Mouse (Mus musculus): ENCODE results near the gene Itprid2. TPM values are rescaled to one million over a fixed set of nuclear protein-coding genes. Genes with fewer than 3 reads are reported as not detected.
A peak's percentile ranks its signal among the peaks of the same experiment; 100 is the strongest.

Itprid2 gene
- total RNA-seq (2021), result 10 to 100 TPM; 20.0 to 21.0 TPM
- long read RNA-seq, experiment 1, full-length matches to known transcripts, result 4 of 12 reads
- long read RNA-seq, experiment 1, partial matches to known transcripts, result 4 of 12 reads
- long read RNA-seq, experiment 1, other reads (novel, unspliced or antisense), result 4 of 12 reads
- long read RNA-seq, experiment 2, full-length matches to known transcripts, result 1 of 2 reads
- long read RNA-seq, experiment 2, partial matches to known transcripts, result 1 of 2 reads
- long read RNA-seq, experiment 2, other reads (novel, unspliced or antisense), result 0 of 2 reads

DNA sequence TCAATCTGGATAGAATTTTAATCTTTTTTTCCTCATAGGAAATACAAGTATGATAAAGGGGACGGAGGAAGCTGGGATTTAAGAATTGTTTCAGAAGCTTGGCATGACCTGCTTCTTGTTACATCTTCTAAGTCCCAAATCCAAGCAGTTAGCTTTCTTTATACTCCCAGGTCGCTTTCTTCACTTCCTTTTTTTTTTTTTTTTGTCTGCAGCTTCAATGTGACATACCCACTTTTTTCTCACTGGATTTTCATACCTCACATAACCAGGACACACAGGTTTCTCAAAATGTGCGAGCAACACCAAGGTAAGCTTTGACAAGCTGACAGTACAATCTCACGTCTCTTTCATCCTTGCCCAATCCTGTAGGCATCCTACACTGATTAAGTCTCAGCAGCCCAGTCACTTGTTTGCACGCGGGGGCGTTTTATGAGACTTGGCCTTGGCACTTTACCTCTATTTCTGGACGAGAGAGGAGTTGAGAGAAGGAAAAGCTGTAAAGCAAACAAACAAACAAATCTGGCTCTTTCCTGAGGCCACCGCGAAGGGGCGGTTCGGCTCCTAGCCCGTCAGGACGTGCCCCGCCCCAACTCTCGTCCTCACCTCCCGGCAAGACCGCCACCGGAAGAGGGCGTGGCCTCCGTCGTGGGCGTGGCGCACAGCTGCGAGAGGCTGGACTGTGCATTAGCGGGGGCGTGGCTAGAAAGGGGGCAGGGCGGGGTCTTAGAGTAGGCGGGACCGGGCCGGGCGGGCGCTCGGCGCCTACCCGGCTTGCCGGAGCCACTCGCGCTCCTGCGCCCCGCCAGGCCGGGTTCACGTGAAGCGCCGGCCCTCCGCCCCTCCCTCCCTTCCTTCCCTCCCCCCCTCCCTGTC is at the start of gene Itprid2:
Gene Itprid2 (plus strand): TSS at position 825 of the 873 bp plus-strand sequence.
- DNase-seq, result peak; percentile 98 to 99

DNA sequence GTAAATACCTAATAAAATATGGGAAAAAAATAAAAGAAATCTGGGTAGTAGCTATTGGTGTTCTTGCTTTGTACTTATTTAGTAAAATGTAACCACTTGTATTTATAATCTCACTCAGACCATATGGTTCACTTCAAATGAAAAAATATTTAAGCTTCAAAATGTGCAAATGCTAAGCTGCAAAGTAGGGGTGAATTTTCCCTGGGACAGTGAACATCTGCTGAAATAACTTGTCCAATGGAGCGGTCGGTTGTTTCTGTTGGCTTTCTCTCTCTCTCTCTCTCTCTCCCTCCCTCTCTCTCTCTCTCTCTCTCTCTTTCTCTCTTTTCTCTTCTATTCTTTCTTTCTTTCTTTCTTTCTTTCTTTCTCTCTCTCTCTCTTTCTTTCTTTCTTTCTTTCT is 39.0 kb upstream of the Itprid2 start:
- DNase-seq, result no peak

DNA sequence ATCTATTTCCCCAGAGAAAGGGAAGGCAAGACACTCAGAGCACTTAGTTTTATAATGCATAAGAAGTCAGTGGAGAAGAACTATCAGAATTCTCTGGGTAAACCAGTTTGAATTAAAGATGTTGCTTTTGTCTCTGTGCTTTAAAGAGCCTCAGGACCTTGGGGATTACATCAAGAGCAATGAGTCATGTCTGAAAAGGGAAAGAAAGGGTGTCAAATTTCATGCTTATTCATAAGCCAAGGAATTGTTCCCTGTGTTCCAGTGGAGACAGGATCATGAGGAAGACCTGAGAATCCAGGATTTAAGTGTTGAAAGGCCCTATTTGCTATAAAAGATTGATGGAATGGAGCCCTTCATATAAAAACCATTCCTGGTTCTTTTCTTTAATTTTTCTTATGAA is 38.1 kb upstream of the Itprid2 start:
- peak in 1 of 2 experiments; percentile 15 for DNase-seq

DNA sequence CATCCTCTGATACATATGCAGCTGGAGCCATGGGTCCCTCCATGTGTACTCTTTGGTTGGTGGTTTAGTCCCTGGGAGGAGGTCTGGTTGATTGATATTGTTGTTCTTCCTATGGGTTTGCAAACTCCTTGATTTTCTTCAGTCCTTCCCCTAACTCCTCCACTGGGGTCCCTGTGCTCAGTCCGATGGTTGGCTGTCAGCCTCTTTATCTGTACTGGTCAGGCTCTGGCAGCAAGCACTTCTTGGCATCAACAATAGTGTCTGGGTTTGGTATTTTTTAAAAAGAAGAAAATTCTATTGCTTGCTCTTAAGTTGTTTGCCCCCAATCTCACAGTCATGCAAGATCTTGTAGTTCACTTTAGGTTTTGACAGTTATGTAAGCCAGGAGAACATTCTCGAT is 34.0 kb upstream of the Itprid2 start:
- peak in 1 of 2 experiments; percentile 5 for DNase-seq

DNA sequence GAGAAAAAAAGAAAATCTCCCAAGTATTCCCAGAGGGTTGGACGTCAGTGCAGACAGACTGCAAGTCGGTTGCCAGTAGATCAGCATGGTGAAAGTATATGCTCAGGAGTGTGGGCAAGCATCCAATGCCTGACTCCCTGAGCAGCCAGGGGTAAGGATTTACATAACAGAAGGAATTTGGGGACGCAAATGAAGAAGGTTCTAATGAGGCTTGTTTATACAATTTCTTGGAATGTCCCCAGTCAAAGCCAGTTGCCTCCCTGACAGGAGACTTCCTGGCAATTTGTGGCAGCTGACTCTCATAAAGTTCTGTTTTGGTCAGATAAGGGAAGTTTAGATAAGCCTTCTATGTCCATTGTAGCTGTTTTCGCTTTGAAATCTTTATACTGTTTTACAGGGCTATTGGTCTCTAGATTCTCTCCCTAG is 33.4 kb upstream of the Itprid2 start:
- peak; percentile 25 to 48 for DNase-seq

DNA sequence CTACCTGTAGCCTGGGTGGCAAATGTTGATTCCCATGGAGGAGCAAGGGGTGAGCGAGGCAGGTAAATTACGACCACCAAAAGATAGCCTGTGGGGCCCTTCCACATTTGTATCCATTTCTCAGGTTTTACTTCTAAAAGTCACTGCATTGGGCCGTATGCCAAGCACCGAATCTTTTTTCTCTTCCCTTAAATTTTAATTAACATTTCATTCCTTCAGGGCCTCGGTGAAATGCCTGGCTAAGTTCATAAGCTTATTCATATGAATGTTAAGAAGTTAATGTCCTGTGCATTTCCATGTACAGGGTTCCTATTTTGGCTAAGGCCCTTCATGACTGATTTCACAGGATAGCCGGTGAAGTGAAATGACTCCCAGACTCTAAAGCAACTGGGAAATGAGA is 32.8 kb upstream of the Itprid2 start:
- DNase-seq, result no peak

DNA sequence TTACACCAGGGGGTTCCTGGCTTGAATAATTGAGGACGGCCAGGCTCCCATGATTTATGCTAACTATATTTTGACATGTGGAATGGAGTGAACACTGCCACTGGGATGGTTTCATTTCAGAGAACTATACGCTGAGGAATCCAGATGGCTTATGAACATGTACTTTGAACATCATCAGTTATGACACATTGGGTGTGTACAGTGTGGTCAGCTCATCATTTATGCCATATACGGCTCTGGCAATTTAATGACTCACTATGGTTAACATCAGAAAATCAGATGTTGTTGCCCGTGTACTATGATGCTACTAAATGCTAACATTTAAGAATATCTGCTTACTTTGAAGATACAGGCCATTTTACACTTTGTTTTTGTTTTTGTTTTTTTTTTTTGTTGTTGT is 31.8 kb upstream of the Itprid2 start:
- DNase-seq, result no peak

DNA sequence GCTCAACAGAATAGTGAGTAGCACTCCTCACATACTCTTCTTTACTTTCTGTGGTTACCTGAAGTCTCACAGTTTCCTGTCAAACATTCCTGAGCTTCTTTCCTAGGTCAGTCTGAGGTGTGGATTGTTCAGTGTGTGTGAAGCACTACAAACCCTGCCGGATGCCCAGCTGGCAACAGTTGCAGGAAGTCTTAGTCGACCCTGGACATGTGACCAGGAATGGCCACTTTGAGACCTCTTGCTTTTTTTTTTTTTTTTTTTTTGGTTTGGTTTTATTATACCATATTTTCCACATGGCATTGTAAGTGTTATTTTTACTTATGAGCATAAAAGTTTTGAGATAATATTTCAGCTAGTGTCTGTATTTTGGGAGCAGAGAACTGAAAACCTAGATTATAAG is 29.1 kb upstream of the Itprid2 start:
- DNase-seq, result no peak

DNA sequence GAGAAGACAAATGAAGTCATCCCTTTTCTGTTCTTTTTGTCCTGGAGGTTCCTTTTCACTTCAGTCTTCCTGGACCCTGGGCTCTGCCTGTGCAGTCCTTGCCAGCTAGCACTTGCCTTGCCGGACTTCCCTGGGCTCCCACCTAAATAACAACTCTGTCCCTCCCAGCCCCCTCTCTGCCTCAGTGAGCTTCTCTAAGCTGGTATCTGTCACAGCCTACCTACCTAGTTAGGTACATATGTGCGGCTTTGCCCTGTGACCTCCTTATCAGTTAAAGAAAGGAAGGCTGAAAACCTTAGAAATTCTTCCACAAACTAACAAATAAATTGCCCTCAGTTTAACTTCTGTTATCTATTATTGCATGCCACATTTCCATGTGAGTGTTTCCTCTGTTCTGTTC is 28.0 kb upstream of the Itprid2 start:
- DNase-seq, result no peak

DNA sequence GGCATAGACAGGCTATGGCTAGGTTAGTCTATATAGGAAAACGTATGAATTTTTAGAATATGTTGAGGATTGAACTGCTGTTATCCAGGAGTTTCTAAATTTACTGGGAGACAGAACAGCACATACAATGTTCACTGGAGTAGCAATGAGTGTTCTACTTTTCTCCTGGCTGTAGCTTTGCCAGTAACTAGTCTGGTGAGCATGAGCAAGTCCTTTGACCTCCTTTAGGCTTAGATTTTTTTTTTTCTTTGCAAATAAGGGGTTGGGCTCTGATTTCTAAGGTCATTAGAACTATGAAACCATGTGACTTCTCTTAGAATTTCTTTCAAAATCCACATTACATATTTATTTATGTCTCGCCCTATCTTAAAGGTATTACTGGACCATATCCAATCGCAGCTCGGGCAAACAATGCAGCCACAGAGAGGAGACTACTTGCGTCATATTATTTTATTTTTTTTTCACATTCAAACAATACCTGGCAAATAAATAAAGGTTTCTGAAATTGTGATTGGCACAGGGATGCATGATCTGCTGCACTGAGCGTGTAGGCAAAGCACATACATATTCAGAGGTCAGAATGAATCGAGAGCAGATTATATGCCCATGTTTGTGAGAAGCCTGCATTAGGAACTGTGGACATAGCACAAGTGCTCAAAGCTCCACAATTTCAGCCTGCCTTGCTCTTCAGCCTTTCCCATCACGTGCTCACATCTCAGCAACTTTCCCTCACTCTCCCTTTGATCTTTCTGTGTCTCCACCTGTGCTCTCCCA is 26.7 kb upstream of the Itprid2 start:
- DNase-seq, result no peak

DNA sequence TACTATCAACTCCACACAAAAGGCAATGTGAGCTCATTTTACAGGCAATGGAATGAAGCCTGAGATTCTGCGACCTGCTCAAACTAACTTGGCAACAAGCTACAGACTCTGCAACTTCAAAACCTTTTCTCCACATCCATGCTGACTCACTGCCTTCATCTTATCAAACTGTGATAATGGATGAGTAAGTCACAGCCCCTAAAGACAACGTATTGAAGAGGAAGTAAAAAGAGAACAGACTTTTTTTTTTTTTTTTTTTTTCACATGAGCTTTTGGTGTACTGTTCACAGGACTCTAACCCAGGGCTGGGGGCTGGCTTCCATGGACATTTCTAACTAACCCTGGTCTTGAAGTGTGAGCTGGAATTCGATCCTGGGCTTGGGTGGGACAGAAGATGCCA is 24.3 kb upstream of the Itprid2 start:
- no peak for DNase-seq

DNA sequence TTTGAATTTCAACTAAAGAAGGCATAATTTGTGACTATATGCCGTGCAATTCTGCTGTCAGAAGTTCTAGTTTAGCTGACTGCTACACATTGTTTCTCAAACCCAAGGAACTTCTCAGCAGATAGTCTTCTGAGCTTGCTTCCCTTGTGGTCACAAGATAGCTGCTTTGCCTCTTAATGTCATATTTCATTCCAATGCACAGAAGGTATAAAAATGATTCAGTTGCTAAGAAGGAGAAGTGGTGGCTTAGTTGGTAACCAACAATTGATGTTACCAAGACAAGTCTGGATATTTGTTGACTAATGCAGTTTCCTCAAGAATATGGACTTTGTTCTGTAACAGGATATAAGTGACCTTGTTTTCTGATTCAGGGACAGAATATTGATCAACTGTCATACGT is 17.0 kb upstream of the Itprid2 start:
- no peak for DNase-seq

DNA sequence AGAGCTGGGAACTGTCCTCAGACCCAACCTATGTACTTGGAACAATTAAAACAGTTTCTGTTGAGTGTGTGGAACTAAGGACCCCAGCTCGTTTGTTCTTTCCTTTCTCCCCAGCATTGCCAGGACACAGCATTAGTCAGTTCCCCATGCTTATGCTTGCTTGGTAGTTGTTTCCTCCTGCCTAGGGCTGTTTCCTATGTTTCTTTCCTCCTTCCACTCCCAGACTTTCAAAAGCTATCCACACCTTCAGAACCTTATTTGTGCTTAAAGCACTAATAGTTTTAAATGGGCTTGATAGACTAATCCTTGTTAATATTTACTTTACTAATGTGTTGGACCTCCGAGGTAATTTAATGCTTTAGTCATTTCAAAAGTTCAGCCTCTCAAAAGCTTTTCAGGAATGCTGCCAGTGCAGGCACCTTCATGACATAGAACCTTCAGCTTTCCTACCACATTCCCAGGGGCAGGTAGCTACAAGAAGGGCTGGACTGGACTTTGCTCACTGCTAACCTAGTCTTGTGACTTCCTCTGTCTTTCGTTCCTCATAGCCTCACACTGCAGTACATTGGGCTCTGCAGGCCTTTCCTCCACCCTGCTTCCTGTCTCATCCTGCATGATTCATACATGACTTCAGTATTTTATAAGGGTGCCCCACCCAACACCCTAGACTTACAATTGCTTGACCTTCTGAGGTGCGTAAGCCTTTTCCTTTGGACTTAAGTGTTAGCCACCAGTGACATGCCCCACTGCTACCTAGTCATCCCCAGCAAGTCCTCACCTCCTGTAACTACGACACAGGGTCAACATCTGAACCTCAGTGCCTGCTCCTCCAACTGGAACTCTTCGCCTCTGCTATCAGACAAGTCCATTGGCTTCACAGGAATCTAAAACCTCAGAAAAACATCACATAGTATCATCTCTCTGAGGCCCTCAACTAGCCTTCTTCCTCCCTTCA is 16.3 kb upstream of the Itprid2 start:
- DNase-seq, result no peak

DNA sequence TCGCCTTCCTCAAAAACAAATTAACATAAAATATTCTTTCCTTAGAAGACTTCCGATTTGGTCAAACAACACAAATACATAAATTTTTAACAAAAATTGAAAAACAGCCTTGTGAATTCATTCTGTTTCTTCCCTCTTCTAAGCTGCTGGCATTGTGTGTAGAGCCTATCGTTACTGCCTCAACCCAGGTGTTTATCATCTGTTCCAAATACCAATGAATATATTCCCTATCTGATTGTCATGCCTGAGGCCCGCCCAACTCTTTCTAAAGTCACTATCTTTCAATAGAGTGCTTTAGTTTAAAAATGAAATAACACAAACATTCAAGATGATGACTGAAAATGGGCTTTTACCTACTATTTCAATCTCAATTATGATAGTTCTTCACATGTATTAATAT is 11.9 kb upstream of the Itprid2 start:
- no peak for DNase-seq

DNA sequence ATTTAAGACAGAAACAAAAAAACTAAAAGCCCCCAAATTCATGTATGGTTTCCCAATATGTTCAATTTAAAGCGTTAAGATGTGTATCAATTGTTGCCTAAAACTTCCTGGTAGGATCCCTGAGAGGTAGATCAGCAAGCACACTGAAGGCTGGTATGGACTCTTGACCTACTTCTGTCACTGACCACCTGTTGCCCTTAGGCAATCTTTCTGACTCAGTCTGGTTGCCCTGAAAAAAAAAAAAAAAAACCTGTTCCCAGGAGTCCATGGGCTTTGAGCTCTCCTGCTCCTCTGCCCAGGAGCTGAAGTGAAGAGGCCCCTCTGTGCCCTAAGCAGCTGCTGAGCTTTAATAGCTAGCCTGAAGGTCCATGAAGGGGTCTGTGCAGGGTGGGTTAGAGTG is 7.5 kb upstream of the Itprid2 start:
- no peak for DNase-seq

DNA sequence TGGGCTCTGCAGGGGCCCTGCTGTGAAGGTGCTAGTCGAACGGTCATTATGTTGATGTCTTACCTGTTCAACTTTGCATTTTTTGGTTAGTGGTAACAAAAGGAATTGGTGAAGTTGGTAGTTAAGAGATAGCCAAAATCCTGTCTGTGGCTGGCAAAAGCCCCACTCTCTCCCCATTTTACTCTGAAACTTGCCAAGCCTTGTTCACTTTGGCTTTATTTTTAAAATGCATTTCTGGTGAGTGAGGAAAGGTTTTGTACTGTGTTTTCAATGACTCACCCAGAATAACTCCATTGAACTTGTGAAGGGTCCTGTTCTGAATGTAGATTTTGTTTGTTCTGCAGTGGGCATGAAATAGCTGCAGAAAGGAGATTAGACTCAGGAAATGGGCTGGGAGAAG is 4.9 kb upstream of the Itprid2 start:
- DNase-seq, result no peak

DNA sequence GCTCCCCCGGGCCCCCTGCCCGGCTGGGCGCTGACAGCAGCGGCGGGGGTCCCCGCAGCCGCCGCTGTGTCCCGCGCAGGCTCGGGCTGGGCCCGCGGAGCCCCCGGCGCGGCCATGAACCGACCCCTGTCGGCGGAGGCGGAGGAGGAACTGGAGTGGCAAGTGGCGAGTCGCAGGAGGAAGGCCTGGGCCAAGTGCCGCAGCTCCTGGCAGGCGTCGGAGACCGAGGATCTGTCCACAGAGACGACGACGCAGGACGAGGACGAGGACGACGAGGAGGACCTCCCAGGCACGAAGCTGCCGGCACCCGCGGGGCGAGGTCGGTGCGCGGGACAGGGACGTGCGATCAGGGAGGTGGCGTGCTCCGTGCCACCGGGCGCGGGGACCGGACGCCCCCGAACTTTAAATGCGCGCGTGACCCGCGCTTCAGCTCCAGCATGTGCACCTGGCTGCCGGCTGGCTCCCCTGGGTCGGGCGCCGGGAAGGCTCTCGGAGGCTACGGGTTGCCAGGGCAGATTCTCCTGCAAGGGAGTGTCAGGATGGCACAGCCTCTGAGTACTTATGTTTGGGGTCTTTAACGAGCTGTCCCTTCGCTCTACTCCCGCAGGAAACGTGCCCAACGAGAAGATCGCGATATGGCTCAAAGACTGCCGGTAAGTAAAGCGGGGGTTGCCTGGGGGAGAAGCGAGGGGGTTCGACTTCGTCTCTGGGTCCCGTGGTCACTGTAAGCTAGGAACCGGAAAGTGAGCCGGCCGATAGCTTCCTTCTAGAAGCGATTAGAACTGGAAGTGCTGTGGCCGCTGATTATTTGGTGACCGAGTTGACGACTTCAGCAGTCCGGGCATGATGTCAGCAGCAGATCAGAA is 507 bp downstream of the Itprid2 start:
- peak; percentile 84 for DNase-seq

DNA sequence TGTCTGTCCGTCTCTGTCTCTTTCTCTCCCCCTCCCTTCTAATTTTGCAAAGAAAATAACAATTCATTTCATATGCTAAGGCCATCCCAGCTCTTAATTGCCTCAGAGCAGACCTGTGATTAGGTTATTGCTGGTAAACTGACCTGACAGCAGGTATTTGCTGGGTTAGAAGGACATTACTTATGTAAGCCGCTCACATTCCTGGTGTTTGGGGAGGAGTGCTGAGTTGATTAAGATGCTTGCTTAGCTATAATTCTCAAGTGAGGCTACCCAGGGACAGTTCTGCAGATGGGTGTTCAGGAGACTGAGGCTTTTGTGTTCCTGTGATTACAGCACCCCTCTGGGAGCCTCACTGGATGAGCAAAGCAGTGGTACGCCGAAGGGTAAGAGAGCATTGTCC is 3.8 kb downstream of the Itprid2 start:
- peak in 1 of 2 experiments; percentile 31 for DNase-seq

DNA sequence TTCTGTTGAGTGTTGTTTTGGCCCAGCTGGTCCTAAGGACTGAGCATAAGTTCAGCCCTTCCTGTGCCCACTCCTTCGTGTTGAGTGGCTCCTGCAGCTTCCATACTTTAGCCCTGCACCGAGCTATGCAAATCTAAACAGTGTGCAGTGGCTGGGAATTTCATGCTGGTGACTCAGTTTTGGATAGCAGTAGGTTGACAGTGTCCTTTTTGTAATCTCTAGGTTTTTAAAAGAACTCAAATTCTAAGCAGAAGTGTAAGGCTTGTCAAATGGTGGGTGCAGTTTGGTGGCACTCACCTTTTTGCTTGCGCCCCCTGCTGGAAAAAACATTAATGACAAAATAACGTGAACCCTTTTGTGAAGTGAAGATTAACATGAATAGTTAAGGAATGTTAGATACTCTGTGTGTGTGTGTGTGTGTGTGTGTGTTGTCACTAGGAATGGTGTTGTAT is 11.1 kb downstream of the Itprid2 start:
- peak; percentile 70 to 92 for DNase-seq

DNA sequence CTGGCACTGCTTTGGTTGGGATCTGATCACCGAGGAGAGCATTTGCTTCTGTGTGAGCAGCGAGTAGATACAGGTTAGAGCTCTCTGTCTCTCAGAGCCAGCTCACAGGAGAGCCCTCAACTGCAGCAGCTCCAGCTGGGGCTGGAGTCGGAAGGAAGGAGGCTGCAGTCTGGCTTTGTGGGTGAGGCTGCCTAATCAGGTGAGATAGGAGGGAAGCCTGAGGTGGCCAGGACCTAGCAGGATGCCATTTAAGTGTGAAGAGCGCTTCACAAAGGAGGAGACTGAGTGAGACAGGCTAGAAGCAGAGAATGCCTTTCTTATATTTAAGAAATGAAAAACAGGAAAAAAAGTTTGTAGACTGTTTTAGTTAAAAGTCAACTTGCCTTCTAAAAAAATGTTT is 11.9 kb downstream of the Itprid2 start:
- DNase-seq, result peak; percentile 18 to 30

DNA sequence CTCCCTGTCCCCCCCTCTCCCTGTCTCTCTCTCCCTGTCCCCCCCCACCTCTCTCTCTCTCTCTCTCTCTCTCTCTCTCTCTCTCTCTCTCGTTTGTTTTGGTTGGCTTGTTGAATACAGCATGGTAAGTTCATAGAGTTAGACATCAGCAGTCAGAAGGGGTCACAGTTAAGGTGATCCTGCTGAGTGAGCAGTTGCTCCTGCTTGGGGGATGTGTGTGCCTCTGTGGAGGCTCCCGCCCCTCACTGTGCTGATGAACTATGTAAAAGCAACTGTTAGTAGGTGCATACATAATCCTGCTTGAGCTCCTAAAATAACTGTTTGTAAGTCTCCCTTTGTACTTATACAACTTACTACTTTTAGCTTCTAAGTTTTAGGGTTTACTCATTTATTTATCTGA is 12.6 kb downstream of the Itprid2 start:
- no peak for DNase-seq

Measured in heart, adult 18-20 months (tissue).